Mouse (Mus musculus) thymus, adult 2 months (tissue): Measurements from ENCODE around the gene Kitl. TPM values are rescaled to one million over a fixed set of nuclear protein-coding genes. Genes with fewer than 3 reads are reported as not detected.

Experiments used
- DNase-seq: peaks from one replicate; pipeline ENCODE4 v3.0.0; 2021
- H3K27ac ChIP-seq: fragments of 200-500 bp; 2 replicates; pipeline ENCODE4 v1.5.1; 2012; ENCODE audit warnings: low read length, control low read depth; ENCODE audit not compliant: control insufficient read depth, insufficient read depth
- H3K27me3 ChIP-seq: fragments of 200-500 bp; 2 replicates; pipeline ENCODE4 v1.6.1; 2012; ENCODE audit warnings: mild to moderate bottlenecking, low read length, moderate library complexity, mixed read lengths; ENCODE audit not compliant: control insufficient read depth, insufficient read depth
- H3K36me3 ChIP-seq: fragments of 200-500 bp; 2 replicates; pipeline ENCODE4 v1.6.1; 2012; ENCODE audit warnings: mild to moderate bottlenecking, low read length, moderate library complexity; ENCODE audit not compliant: control insufficient read depth, insufficient read depth
- H3K4me1 ChIP-seq: fragments of 200-500 bp; replicated peaks from 2 replicates; pipeline ENCODE4 v1.6.1; 2012; ENCODE audit warnings: low read length; ENCODE audit not compliant: control insufficient read depth, insufficient read depth
- H3K4me3 ChIP-seq: fragments of 200-500 bp; 2 replicates; pipeline ENCODE4 v1.5.1; 2012; ENCODE audit warnings: mild to moderate bottlenecking, low read length, control low read depth, moderate library complexity; ENCODE audit not compliant: control insufficient read depth, insufficient read depth
- CTCF ChIP-seq: fragments of 200-500 bp; IDR thresholded peaks from 2 replicates; pipeline ENCODE4 v1.5.1; 2012; ENCODE audit warnings: mild to moderate bottlenecking, control low read depth, low read length, moderate library complexity, borderline replicate concordance; ENCODE audit not compliant: control insufficient read depth, poor library complexity, insufficient read depth; ENCODE audit errors: extremely low read depth
- POLR2A ChIP-seq: fragments of 200-500 bp; IDR thresholded peaks from 2 replicates; pipeline ENCODE4 v1.6.1; 2012; ENCODE audit warnings: mild to moderate bottlenecking, low read length, control low read depth, moderate library complexity; ENCODE audit not compliant: control insufficient read depth, poor library complexity, insufficient read depth; ENCODE audit errors: extremely low read depth
- WGBS: fragments of 180-500 bp; shearing (Covaris S2); methylation state at CpG from one replicate; pipeline ENCODE4 v1.1.7; 2018; 5-methylcytosine and 5-hydroxymethylcytosine counted together
- polyA plus RNA-seq: library from polyadenylated mRNA; depleted of rRNA; stranded (reverse); fragments of >200 nt; gene quantifications from 2 replicates; pipeline ENCODE4 v1.2.3, GENCODE M21; 2012

Gene Kitl
- polyA plus RNA-seq, 1 experiment = 13.4 TPM

GRCm38 (mm10) chr10:100016941-100017770, 1.7 kb downstream of the Kitl start:
- Histone ChIP-seq H3K27ac (no peak overlapping the region), H3K27me3 (peaks cover 3% of the 10 kb centered on the region; the same call in 1 of the 2 replicates), H3K36me3 (no peaks in the 10 kb centered on the region), H3K4me1 (no peaks in the 10 kb centered on the region), H3K4me3 (no peak overlapping the region; the same call in 1 of the 2 replicates)
- 21% methylated on average over 13 of the region's 13 CpGs for WGBS
- TF ChIP-seq CTCF (no peak), POLR2A (no peak)
- DNase-seq = no peak

- Histone ChIP-seq H3K4me3 (no peak overlapping the region), H3K36me3 (no peaks in the 10 kb centered on the region), H3K27me3 (peaks cover 3% of the 10 kb centered on the region; the same call in 1 of the 2 replicates), H3K27ac (no peak overlapping the region), H3K4me1 (no peaks in the 10 kb centered on the region)
- 30% methylated on average over 10 of the region's 10 CpGs for WGBS
- TF ChIP-seq POLR2A (no peak), CTCF (no peak)
- DNase-seq = no peak
These were observed 2.3 kb downstream of the Kitl start for GRCm38 (mm10) chr10:100017771-100018070.

- Histone ChIP-seq H3K4me3 (no peak overlapping the region), H3K36me3 (no peaks in the 10 kb centered on the region), H3K4me1 (no peaks in the 10 kb centered on the region), H3K27ac (no peak overlapping the region), H3K27me3 (peaks cover 3% of the 10 kb centered on the region; the same call in 1 of the 2 replicates)
- 37% methylated on average over 5 of the region's 5 CpGs for WGBS
- no peak for TF ChIP-seq CTCF
- no peak for TF ChIP-seq POLR2A
- DNase-seq = no peak
These were observed 3.1 kb downstream of the Kitl start for GRCm38 (mm10) chr10:100018493-100018892.

DNA sequence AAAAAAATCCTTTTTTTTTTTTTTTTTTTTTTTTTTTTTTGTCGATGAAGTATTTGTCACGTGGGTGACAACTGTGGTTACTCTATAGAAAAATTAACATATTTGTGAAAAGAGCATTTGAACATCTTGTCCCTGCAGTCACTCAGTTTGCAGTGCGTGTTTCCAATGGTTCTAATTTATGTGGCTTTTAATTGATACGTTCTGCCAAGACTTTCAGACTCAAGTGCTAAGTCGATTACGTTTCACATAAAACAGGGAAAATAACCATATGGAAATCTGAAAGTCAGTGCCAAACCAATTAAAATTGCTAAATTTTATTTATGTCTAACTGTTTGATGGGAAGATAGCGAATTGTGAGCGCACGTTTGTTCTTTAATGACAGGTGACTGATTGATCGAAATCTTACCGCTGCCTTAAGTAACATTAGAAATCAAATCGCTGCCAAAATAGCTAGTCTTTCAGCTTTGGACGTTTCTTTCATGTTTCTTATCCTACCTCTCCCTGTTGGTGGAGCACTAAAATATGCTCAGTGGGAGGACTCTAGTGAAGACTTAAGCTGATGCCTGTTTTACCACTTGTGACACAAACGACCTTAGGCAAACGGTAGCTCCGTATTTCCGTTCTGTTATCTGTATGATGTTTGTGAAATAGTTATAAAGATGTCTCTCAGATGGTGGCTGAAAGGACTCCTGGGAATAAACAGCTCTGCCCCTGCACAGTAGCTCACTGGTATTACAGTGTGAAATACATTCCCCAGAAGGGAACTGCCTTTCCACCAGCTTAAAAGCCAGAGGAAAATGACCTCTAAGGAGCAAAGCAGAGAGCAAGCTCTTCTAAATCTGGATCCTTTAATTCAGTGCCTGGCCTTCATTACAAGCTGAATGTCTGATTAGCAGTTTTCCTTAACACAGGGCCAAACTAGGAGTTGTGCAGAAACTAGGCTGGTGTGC, 4.1 kb downstream of the Kitl start:
- 65% methylated on average over 17 of the region's 17 CpGs for WGBS
- Histone ChIP-seq H3K4me1 (no peaks in the 10 kb centered on the region), H3K36me3 (no peaks in the 10 kb centered on the region), H3K27me3 (peaks cover 3% of the 10 kb centered on the region; the same call in 1 of the 2 replicates), H3K4me3 (no peak overlapping the region), H3K27ac (no peak overlapping the region)
- no peak for DNase-seq
- TF ChIP-seq POLR2A (no peak), CTCF (no peak)

GRCm38 (mm10) chr10:100022090-100022834, 6.8 kb downstream of the Kitl start:
- TF ChIP-seq CTCF (no peak), POLR2A (no peak)
- WGBS = 82% methylated on average over 11 of the region's 11 CpGs
- no peaks in the 10 kb centered on the region; the same call in 1 of the 2 replicates for H3K27me3 ChIP-seq
- no peak overlapping the region for H3K27ac ChIP-seq
- no peaks in the 10 kb centered on the region for H3K4me1 ChIP-seq
- H3K4me3 ChIP-seq = no peak overlapping the region
- DNase-seq = no peak
- H3K36me3 ChIP-seq = no peaks in the 10 kb centered on the region

- H3K27ac ChIP-seq = no peak overlapping the region
- no peaks in the 10 kb centered on the region for H3K4me1 ChIP-seq
- no peaks in the 10 kb centered on the region; the same call in 1 of the 2 replicates for H3K27me3 ChIP-seq
- no peak overlapping the region for H3K4me3 ChIP-seq
- no peak for DNase-seq
- 89% methylated on average over 1 of the region's 1 CpGs for WGBS
- H3K36me3 ChIP-seq = no peaks in the 10 kb centered on the region
- no peak for TF ChIP-seq POLR2A
- TF ChIP-seq CTCF = no peak
These were observed 7.3 kb downstream of the Kitl start for GRCm38 (mm10) chr10:100022835-100023093.
